Mouse (Mus musculus): ENCODE results near the gene Usp6nl.

Gene Usp6nl

GRCm38 (mm10) chr2:6367497-6367896 lies 45.0 kb downstream of the Usp6nl start:
- in situ Hi-C loops (cut with MboI) = no loop called here

GRCm38 (mm10) chr2:6374216-6374615 lies 51.7 kb downstream of the Usp6nl start:
- in situ Hi-C loops (cut with MboI) = no loop called here

GRCm38 (mm10) chr2:6376071-6376470 lies 53.6 kb downstream of the Usp6nl start:
- in situ Hi-C loops (cut with MboI) = no loop called here

GRCm38 (mm10) chr2:6376941-6377340 lies 54.5 kb downstream of the Usp6nl start:
- in situ Hi-C loops (cut with MboI) = no loop called here

- in situ Hi-C loops (cut with MboI) = no loop called here
Observed at GRCm38 (mm10) chr2:6378590-6379205, 56.2 kb downstream of the Usp6nl start.

GRCm38 (mm10) chr2:6379731-6380212 lies 57.3 kb downstream of the Usp6nl start:
- in situ Hi-C loops (cut with MboI) = no loop called here

- in situ Hi-C loops (cut with MboI) = no loop called here
Observed at GRCm38 (mm10) chr2:6380401-6380800, 57.9 kb downstream of the Usp6nl start.

GRCm38 (mm10) chr2:6384407-6385146 lies 62.1 kb downstream of the Usp6nl start:
- in situ Hi-C loops (cut with MboI) = no loop called here

GRCm38 (mm10) chr2:6389162-6389561 lies 66.7 kb downstream of the Usp6nl start:
- in situ Hi-C loops (cut with MboI) = no loop called here

GRCm38 (mm10) chr2:6391261-6391660 lies 68.8 kb downstream of the Usp6nl start:
- in situ Hi-C loops (cut with MboI) = no loop called here

- in situ Hi-C loops (cut with MboI) = no loop called here
Observed at GRCm38 (mm10) chr2:6391940-6392339, 69.5 kb downstream of the Usp6nl start.

- in situ Hi-C loops (cut with MboI) = loop anchor here (5.0 kb wide), 1 partner anchor 44 kb away; no protein-coding TSS in a partner anchor
Observed at GRCm38 (mm10) chr2:6395851-6396625, 73.6 kb downstream of the Usp6nl start.

GRCm38 (mm10) chr2:6396626-6397146 lies 74.2 kb downstream of the Usp6nl start:
- in situ Hi-C loops (cut with MboI) = loop anchor here (5.0 kb wide), 1 partner anchor 44 kb away; no protein-coding TSS in a partner anchor

- in situ Hi-C loops (cut with MboI) = loop anchor here (5.0 kb wide), 1 partner anchor 45 kb away; no protein-coding TSS in a partner anchor
Observed at GRCm38 (mm10) chr2:6397166-6397565, 74.7 kb downstream of the Usp6nl start.

GRCm38 (mm10) chr2:6398826-6399225 lies 76.4 kb downstream of the Usp6nl start:
- in situ Hi-C loops (cut with MboI) = loop anchor here (5.0 kb wide), 1 partner anchor 47 kb away; no protein-coding TSS in a partner anchor

- in situ Hi-C loops (cut with MboI) = no loop called here
Observed at GRCm38 (mm10) chr2:6401039-6401438, 78.6 kb downstream of the Usp6nl start.

- in situ Hi-C loops (cut with MboI) = no loop called here
Observed at GRCm38 (mm10) chr2:6403375-6403774, 80.9 kb downstream of the Usp6nl start.

GRCm38 (mm10) chr2:6403991-6404390 lies 81.5 kb downstream of the Usp6nl start:
- in situ Hi-C loops (cut with MboI) = no loop called here

GRCm38 (mm10) chr2:6404627-6405026 lies 82.2 kb downstream of the Usp6nl start:
- in situ Hi-C loops (cut with MboI) = loop anchor here (5.0 kb wide), 1 partner anchor 192 kb away; the partner anchor contains the start of gene Echdc3

GRCm38 (mm10) chr2:6405059-6406033 lies 82.9 kb downstream of the Usp6nl start:
- in situ Hi-C loops (cut with MboI) = loop anchor here (5.0 kb wide), 1 partner anchor 193 kb away; the partner anchor contains the start of gene Echdc3
